Mouse (Mus musculus) C2C12 (cell line): ENCODE measurements around the gene Scd2.

Experiments
- CEBPB ChIP-seq: IDR thresholded peaks from one replicate; pipeline ENCODE4 v1.6.1; 2011; ENCODE audit warnings: low read depth, mild to moderate bottlenecking, control low read depth, moderate library complexity
- CTCF ChIP-seq: IDR thresholded peaks from one replicate; pipeline ENCODE4 v1.5.1; 2011; ENCODE audit not compliant: control insufficient read depth, insufficient read depth, insufficient read length
- FOSL1 ChIP-seq: IDR thresholded peaks from one replicate; pipeline ENCODE4 v1.8.0; 2011; ENCODE audit warnings: mild to moderate bottlenecking, low read length; ENCODE audit not compliant: poor library complexity, insufficient read depth, severe bottlenecking
- MAX ChIP-seq: IDR thresholded peaks from one replicate; pipeline ENCODE4 v1.6.1; 2011; ENCODE audit warnings: mild to moderate bottlenecking, control low read depth
- MYOD1 ChIP-seq: IDR thresholded peaks from one replicate; pipeline ENCODE4 v1.6.1; 2011; ENCODE audit warnings: low read depth; ENCODE audit not compliant: control insufficient read depth, insufficient read length
- USF1 ChIP-seq: IDR thresholded peaks from one replicate; pipeline ENCODE4 v1.6.1; 2011; ENCODE audit warnings: low read depth, mild to moderate bottlenecking, control low read depth, moderate library complexity

- TF ChIP-seq CTCF (no peak), MAX (no peak), MYOD1 (no peak), CEBPB (no peak), USF1 (no peak), FOSL1 (no peak)
These were observed 27.0 kb upstream of the Scd2 start for GRCm38 (mm10) chr19:44266458-44266823.
